Mouse (Mus musculus) CD4-positive, CD25-positive, alpha-beta regulatory T cell, adult 2 months (primary cell): ENCODE data around the gene D7Ertd443e.

ENCODE experiments used
- DNase-seq: peaks from one replicate; pipeline ENCODE4 v3.0.0-alpha.2; 2012; ENCODE audit warnings: low read depth, low spot score

The D7Ertd443e gene

GRCm38 (mm10) chr7:134227773-134228455 is 157.5 kb downstream of the D7Ertd443e start:
- no peak for DNase-seq

DNA sequence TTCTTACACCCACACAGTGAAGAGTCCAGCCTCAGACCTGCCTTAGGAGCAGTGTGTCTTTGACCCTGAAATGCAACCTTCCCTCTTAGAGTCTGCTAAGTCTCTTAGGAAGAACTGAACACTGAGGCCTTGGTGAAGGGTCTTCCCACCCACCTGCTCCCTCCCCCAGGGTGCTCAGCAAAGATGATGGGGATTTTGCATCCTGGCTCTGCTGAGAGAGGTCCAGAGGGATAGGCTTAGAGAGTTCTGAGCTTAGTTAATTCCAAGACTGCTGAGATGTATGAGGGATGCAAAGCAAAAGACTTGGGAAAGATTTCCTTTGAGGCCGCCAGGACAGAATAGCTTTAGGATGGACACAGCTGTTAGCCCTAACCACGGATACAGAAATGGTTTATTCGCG is 158.4 kb downstream of the D7Ertd443e start:
- DNase-seq: no peak

DNA sequence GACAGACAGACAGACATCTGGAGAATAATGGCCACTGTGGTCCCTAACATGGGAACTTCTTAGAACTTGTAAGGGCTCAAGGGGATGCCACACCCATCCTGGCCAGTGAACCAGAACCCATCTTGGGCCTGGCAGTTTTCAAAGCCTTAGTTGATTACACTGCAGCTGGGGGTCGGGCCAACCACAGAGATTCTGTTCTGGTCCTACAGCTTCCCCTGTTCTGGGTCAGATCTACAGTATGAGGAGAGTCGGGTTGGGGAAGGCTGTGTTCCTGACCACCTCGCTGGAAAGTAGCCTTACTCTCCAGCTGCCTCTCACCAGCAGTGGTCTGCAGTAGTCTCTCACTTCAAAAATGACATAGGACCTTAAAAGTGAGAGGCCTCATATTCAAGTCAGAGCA is 159.2 kb downstream of the D7Ertd443e start:
- no peak for DNase-seq

GRCm38 (mm10) chr7:134224741-134225612 is 160.5 kb downstream of the D7Ertd443e start:
- peak; percentile 2 for DNase-seq

GRCm38 (mm10) chr7:134224421-134224740 is 161.1 kb downstream of the D7Ertd443e start:
- DNase-seq: no peak

DNA sequence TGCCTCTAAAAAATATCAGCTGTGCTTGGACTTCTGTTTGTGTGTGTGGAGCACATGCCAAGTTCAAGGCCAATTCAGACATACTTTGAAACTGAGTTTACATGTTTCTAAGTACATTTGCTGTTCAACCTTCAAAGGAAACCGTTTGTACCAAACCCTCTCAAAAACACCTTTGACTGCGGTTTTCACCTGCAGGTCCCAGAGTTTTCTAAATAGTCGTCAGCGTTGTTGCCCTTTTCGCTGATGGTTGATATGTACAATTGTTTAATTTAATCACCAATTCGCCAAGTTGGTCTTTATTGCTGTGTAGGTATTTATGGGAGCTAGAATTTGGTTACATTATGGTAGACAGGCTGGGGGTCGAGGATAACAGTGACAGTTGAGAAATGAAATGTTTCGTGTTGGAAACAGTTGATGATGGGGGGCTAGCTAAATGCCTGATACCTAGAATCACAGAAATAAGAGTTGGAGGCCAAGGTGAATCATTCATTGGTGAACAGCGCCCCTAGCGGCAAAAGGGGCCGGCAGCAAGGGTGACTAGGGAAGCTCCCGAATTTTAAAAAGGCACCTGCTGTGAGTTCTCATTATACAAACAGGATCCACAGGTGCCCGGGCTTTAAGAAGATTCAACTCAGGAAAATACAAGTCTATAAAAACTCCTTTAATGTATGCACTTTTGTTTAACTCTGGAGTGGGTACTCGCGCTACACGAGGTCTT is 161.9 kb downstream of the D7Ertd443e start:
- DNase-seq: peak; percentile 46
